Mouse (Mus musculus): ENCODE results near the gene Il1f5.

The Il1f5 gene

DNA sequence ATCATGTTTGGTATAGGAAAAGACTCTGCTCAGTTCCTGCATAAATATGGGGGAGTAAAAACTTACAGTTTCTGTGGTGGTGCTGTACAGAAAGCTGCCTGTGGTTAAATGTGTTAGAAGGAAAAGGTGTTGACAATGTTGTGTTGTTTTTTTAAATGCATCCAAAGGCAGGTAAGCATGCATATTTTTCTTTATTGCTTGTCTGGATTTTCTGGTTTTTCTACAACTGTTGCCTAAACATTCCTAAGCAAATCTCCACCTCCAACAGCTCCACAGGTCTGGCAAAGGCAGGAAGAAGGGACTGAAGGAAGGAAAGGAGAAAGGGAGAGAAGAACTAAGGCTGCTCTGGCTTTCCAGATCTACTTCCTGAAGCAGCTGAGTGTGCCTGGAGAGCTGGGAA lies at the start of gene Il1f5:
Il1f5 (plus strand) TSS at position 301 of the 400 bp plus-strand sequence.
- DNase-seq (ENCODE audit: low read depth, low spot score), result no peak

DNA sequence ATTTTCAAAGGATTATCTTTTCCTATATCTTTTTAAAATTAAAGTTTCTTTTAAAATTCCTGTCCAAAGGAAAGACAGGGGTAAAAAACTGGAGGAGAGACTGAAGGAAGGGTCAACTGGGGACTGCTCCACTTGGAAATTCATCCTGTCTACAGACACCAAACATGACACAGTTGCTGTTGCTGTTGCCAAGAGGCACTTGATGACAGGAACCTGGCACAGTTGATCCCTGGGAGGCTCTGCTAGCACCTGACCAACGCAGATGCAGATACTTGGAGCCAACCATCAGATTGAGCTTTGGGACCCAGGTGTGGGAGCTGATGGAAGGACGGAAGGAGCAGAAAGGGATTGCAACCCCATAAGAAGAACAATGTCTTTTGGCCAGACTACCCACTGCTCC lies 49.6 kb upstream of the Il1f5 start:
- no peak for DNase-seq (ENCODE audit: low read depth, low spot score)

DNA sequence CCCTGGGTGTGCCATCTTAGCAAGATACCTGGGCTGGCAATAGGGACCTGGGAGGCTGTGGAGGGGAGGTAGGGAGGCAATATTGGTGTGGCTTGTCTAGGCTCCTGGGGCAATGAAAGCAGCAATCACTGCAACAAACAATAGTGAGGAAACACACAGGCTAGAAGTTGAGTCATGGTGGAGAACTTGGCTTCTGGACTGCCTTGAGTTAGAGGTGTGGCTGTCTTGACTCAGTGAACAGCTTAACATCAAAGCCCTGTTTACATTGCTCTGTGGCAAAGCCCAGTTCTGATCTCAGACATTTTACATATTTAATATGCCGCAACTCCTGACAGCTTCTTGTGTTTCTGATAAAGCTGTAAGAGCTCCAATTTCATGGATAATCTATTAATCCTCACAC lies 9.3 kb upstream of the Il1f5 start:
- no peak for DNase-seq (ENCODE audit: low read depth, low spot score)

DNA sequence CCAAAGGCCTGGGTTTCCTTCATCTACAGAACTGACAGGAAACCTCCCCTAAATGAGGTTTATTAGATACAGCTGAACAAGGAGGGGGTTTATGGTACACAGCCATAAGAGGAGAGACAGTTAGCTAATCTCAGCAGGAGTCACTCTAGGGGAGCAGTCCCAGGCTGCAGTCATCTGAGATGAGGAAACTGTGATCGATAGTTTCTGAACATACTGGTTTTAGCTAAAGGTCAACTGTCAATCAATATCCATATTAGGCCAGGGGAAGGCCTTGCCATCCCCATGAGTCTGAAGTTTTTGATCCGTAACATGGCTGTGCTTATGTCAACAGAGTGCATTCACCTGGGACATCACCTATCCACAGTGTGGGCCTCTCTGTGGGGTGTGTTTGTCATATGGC lies 3.1 kb upstream of the Il1f5 start:
- no peak for DNase-seq (ENCODE audit: low read depth, low spot score)

DNA sequence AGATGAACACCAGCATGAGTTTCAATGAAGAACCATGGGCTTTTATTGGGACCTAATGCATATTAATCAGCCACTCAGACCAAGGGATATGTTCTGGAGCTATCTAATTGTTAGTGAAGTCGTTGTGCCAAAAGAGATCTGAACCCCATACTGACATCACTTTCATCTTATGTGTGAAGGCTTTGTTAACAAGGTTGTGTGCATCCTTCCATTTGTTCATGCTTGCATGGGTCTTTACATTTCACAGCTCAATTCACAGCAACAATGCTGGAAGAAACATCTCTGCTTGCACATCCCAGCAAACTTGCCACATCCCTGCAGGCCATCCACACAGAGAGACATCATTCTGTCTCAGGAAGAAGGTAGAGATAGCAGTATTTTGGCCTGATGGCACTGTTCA lies 1.6 kb upstream of the Il1f5 start:
- no peak for DNase-seq (ENCODE audit: low read depth, low spot score)

DNA sequence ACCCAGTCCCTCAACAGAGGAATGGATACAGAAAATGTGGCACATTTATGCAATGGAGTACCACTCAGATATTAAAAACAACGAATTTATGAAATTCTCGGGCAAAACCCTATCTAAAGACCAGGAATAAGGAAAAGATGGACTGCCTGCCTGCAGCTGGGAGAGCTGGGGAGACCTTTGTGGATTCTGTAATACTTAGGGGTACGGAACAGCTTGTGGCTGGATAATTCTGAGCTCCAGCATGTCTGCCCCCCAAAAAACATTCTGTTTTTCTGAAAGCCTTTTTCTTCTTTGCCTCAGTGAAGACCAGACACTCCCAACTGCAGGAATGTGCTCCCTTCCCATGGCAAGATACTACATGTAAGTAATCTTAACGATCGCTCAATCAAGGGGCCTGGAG lies 14.1 kb downstream of the Il1f5 start, which contains the start of gene Il1f10:
Il1f10 (plus strand) TSS at position 301 of the 400 bp plus-strand sequence.
- no peak for DNase-seq (ENCODE audit: low read depth, low spot score)

GRCm38 (mm10) chr2:24294616-24295015 lies 17.9 kb downstream of the Il1f5 start:
- DNase-seq (ENCODE audit: low read depth, low spot score), result no peak

GRCm38 (mm10) chr2:24296837-24297236 lies 20.1 kb downstream of the Il1f5 start:
- DNase-seq (ENCODE audit: low read depth, low spot score), result peak; percentile 70

DNA sequence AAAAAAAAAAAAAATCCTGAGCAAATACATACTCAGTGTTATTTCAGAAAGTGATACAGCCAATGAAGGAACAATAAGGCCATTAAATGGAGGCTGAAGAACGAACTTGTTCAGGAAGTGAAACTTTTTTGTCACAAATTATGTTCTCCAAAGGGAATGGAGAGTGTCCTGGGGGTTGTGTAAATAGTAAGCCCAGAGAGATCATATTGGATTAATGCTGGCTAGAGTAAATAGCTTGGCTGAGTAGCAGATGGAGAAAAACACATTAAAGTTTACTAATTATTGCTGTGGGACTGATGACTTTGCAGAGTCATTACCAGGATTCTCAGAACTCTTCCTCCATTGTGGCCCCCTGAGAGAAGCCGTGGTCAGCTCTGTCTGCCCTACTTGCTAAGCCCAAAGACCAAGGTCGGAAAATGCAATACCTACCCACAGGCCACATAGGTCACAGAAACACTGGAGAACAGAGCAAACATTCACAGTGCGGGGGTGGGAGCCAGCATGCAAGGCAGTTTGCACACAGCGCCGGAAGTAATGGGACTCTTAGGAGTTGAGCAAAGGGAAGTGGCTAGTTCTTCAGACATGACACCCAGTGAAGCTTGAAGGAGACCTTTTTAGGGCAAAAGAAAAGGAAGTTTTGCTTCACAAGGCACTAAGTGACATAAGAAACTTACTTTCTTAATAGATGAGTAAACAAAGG lies 34.7 kb downstream of the Il1f5 start:
- no peak for DNase-seq (ENCODE audit: low read depth, low spot score)

DNA sequence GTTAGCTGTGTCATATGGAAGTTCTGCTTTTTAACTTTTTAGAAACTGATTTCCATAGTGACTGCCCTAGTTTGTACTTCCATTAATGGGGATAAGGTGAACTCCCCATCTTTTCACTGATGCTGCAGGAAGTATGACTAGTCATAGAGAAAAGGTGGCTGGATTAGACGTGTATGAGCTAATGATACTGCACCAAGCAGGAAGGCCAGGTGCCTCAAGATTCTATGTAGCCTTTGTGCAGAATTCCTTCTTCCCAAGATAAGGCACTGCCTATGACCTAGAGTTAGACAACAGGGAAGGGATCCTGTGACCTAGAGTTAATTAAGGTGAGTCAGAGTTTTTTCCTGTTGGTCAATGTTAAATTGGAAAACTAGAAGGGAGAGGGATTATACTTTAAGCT lies 40.2 kb downstream of the Il1f5 start:
- no peak for DNase-seq (ENCODE audit: low read depth, low spot score)

- DNase-seq (ENCODE audit: low read depth, low spot score), result no peak
Measured at GRCm38 (mm10) chr2:24317919-24318598, 41.3 kb downstream of the Il1f5 start.
